Mouse (Mus musculus): ENCODE measurements around the gene Rnf157. TPM values are rescaled to one million over a fixed set of nuclear protein-coding genes. Genes with fewer than 3 reads are reported as not detected.

Rnf157 gene
- 199 TPM in 1 of 2 replicates, not detected in the other for polyA plus RNA-seq (2012; ENCODE audit: insufficient read depth, insufficient read length, low replicate concordance, missing spikeins)

DNA sequence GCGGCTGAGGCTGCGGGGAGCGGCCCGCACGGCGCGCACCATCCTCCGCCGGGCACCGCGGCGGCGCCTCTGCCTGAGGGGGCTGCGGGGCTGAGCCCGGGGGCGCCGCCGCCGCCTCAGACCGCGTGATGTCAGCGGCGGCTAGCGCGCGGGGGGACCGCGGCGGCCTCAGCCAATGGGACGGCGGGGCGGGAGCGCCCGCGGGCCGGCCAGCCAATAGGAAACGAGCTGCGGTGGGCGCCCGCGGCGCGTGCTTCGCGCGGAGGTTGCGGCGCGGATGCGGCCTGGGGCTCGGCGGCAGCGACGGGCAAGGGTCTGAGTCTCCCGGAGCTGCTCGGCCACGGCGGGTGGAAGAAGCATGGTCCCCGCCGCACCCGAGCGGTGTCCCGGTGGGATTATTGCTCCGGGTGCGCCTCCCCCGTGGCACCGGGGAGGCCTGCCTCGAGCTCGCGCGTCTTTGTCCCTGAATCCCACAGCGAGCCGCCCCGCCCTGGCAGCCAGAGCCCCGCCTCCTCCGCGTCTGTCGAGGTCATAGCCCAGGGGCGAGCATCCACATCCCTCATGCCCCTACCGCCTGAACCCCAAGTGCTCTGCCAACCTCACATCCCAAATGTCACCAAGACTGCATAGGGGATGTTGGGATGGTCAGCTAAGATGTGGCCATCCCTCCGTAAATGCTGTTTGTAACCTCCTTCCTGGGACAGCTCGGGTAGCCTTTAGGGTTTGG, at the start of gene Rnf157:
Gene Rnf157, minus strand, starts transcription at position 129 of the 727 bp plus-strand sequence.
- H3K27ac ChIP-seq (ENCODE audit: insufficient read depth, low read depth, low read length): peak within 1 kb of the TSS; percentile 98
- TF ChIP-seq POLR2A (IDR thresholded peaks at IDR 0.05; ENCODE audit: insufficient read depth, low read depth, low read length): peak; percentile 91
- TF ChIP-seq CTCF (IDR thresholded peaks at IDR 0.05; ENCODE audit: insufficient read depth, low read depth, low read length): no peak
- H3K4me1 ChIP-seq (ENCODE audit: control insufficient read depth, insufficient read depth, low read length): peaks cover 10% of the 10 kb centered on the region
- under 1% methylated on average over 81 of the region's 82 CpGs for WGBS
- H3K4me3 ChIP-seq (ENCODE audit: insufficient read depth, low read depth, low read length): peak within 1 kb of the TSS; percentile 92

DNA sequence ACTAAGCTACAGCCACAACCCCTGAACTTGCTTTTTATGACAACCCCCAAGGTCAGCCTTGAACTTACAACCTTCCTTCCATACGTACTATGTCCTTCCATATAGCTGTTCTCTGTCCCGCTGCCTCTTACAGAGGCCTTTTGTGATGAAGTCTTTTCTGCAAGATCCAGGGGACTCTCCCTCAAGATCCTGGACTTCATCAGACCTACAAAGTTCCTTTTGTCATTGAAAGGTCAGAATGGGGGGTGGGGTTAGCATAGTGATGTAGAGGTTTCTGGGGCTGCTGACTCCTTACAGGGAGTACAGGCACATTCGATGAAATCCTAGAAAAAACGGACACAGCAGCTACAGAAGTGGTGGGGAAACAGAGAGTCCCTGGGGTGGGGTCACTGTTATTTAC, 47.0 kb upstream of the Rnf157 start:
- H3K4me1 ChIP-seq (ENCODE audit: control insufficient read depth, insufficient read depth, low read length): peaks cover 8% of the 10 kb centered on the region
- no peak overlapping the region for H3K27ac ChIP-seq (ENCODE audit: insufficient read depth, low read depth, low read length)
- no peak for TF ChIP-seq POLR2A (IDR thresholded peaks at IDR 0.05; ENCODE audit: insufficient read depth, low read depth, low read length)
- no peak for TF ChIP-seq CTCF (IDR thresholded peaks at IDR 0.05; ENCODE audit: insufficient read depth, low read depth, low read length)
- no peak overlapping the region for H3K4me3 ChIP-seq (ENCODE audit: insufficient read depth, low read depth, low read length)
- WGBS: 51% methylated on average over 4 of the region's 4 CpGs

GRCm38 (mm10) chr11:116456234-116456633, 43.4 kb upstream of the Rnf157 start:
- no peak overlapping the region for H3K27ac ChIP-seq (ENCODE audit: insufficient read depth, low read depth, low read length)
- no peak overlapping the region for H3K4me3 ChIP-seq (ENCODE audit: insufficient read depth, low read depth, low read length)
- WGBS: 91% methylated on average over 8 of the region's 8 CpGs
- TF ChIP-seq POLR2A (IDR thresholded peaks at IDR 0.05; ENCODE audit: insufficient read depth, low read depth, low read length) (no peak), CTCF (IDR thresholded peaks at IDR 0.05; ENCODE audit: insufficient read depth, low read depth, low read length) (no peak)
- no peaks in the 10 kb centered on the region for H3K4me1 ChIP-seq (ENCODE audit: control insufficient read depth, insufficient read depth, low read length)

DNA sequence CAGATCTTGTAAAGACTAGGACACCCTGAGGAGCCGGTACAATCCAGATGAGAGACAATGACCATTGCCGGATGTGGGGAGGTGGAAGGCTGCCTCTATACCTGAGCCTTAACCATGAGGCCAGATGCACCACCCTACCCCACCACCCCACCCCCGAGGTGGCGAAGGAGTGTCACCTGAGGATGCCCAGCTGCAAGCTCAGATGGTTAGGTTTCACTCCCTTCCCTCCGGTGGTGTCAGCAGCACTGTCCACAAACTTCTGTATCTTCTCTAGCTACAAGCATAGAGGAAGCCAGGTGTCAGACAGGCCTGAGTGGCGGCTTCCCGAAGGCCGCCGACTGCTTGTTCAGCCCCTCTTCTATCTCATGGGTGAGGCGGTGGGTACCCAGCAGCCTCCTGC, 41.1 kb upstream of the Rnf157 start:
- no peak overlapping the region for H3K27ac ChIP-seq (ENCODE audit: insufficient read depth, low read depth, low read length)
- H3K4me1 ChIP-seq (ENCODE audit: control insufficient read depth, insufficient read depth, low read length): no peaks in the 10 kb centered on the region
- WGBS: 92% methylated on average over 10 of the region's 10 CpGs
- H3K4me3 ChIP-seq (ENCODE audit: insufficient read depth, low read depth, low read length): no peak overlapping the region
- TF ChIP-seq POLR2A (IDR thresholded peaks at IDR 0.05; ENCODE audit: insufficient read depth, low read depth, low read length): no peak
- no peak for TF ChIP-seq CTCF (IDR thresholded peaks at IDR 0.05; ENCODE audit: insufficient read depth, low read depth, low read length)

GRCm38 (mm10) chr11:116449341-116449740, 36.5 kb upstream of the Rnf157 start:
- H3K4me1 ChIP-seq (ENCODE audit: control insufficient read depth, insufficient read depth, low read length): peaks cover 14% of the 10 kb centered on the region
- H3K4me3 ChIP-seq (ENCODE audit: insufficient read depth, low read depth, low read length): no peak overlapping the region
- TF ChIP-seq POLR2A (IDR thresholded peaks at IDR 0.05; ENCODE audit: insufficient read depth, low read depth, low read length): no peak
- no peak for TF ChIP-seq CTCF (IDR thresholded peaks at IDR 0.05; ENCODE audit: insufficient read depth, low read depth, low read length)
- 93% methylated on average over 3 of the region's 3 CpGs for WGBS
- no peak overlapping the region for H3K27ac ChIP-seq (ENCODE audit: insufficient read depth, low read depth, low read length)

DNA sequence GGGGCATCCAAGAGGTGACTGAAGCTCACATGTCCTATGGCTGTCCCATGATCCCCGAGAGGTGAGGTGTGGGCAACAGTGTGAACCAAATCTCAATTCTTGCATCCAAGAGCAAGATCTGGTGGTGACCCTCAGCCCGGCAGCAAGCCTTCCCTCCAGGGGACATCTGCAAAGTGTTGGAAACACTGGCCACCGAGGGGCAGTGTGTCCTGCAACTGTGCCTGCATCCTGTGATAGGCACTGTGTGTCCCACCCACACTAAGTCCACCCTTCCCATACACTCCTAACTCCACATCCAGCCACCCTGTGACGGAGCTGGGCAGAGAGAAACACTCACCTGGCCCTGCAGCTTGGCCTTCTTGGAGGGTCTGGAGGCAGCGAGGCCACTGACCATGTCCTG, 35.0 kb upstream of the Rnf157 start:
- no peak overlapping the region for H3K4me3 ChIP-seq (ENCODE audit: insufficient read depth, low read depth, low read length)
- 76% methylated on average over 5 of the region's 5 CpGs for WGBS
- H3K4me1 ChIP-seq (ENCODE audit: control insufficient read depth, insufficient read depth, low read length): peaks cover 14% of the 10 kb centered on the region
- H3K27ac ChIP-seq (ENCODE audit: insufficient read depth, low read depth, low read length): no peak overlapping the region
- TF ChIP-seq CTCF (IDR thresholded peaks at IDR 0.05; ENCODE audit: insufficient read depth, low read depth, low read length) (no peak), POLR2A (IDR thresholded peaks at IDR 0.05; ENCODE audit: insufficient read depth, low read depth, low read length) (no peak)

DNA sequence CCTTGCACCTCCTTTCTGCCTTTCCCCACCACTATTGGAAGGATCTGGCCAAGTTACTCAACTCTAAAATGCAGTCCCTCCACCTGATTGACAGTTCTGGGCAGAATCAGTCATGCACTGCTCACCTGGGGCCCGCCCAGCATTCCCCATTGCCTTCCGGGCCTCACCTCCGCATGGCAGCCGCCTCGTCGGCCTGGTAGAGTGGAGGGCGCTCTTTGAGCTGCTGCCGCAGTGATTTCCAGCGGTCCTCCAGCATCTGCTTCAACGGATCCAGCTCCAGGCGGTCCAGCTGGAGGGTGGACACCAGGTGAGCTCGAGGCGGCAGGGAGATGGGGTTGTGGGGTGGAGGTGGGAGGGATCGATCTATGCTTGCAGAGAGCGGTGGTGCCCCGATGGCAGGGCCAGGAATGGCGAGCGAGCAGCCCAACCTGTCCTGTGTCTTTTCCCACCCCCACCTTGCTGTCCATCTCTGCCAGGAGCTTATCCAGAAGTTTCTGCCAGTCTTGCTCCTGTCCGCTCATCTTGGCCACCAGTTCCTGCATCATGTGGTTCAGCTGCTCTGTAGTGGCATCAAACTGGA, 33.6 kb upstream of the Rnf157 start:
- Histone ChIP-seq H3K4me1 (ENCODE audit: control insufficient read depth, insufficient read depth, low read length) (peaks cover 14% of the 10 kb centered on the region), H3K27ac (ENCODE audit: insufficient read depth, low read depth, low read length) (no peak overlapping the region), H3K4me3 (ENCODE audit: insufficient read depth, low read depth, low read length) (no peak overlapping the region)
- no peak for TF ChIP-seq POLR2A (IDR thresholded peaks at IDR 0.05; ENCODE audit: insufficient read depth, low read depth, low read length)
- whole genome bisulfite sequencing: 15% methylated on average over 19 of the region's 19 CpGs

DNA sequence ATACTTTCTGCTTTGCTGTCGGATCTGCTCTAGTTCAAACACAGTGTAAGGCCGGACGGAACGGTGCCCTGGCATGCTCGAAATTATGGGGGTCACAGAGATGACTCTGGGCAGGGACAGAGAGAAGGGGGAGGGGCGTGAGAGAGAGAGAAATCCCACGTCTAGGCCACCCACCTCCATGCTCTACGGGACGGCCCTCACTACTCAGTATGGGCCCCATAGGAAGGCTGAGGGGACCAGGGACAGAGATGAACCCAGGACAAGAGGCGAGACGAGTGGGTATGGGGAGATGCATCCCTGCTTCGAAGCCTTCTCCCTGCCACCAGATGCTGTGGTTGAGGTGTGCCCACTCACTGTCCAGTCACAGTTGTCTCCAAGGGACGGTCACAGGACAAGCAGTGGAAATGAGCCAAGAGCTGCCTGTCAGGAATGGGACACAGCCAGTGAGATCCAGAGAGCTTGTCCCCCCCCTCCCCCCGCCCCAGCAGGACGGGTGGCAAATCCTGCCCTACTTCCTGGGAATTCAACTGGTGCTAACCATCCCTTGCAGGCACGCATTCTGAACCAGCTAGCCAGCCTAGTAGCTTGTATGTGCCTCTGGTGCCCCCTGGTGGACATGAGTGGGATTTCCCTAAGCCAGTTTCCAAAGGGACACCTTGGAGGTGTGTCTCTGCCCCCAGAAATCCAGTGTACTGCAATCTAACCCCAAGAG, 32.9 kb upstream of the Rnf157 start:
- Histone ChIP-seq H3K4me1 (ENCODE audit: control insufficient read depth, insufficient read depth, low read length) (peaks cover 14% of the 10 kb centered on the region), H3K27ac (ENCODE audit: insufficient read depth, low read depth, low read length) (no peak overlapping the region), H3K4me3 (ENCODE audit: insufficient read depth, low read depth, low read length) (no peak overlapping the region)
- peak; percentile 58 for TF ChIP-seq CTCF (IDR thresholded peaks at IDR 0.05; ENCODE audit: insufficient read depth, low read depth, low read length)
- no peak for TF ChIP-seq POLR2A (IDR thresholded peaks at IDR 0.05; ENCODE audit: insufficient read depth, low read depth, low read length)
- WGBS: 40% methylated on average over 16 of the region's 16 CpGs

DNA sequence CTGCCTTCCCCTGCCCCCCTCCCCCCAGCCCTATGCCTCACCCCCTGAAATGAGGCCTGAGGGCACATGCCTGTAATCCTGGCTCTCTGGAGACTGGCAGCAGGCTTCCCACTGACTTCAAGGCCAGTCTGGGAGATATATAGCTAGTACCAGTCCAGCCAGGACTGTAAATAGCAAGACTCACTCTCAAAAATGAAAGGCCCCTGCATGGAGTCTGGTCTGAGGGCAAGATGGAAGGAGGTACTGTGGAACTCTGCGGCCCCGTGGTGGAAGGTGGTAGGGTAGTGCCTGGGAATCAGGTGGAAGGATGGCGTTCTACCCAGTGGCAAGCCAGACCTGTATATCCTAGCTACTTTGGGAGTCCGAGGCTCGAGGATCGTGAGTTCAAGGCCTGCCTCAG, 31.1 kb upstream of the Rnf157 start:
- 88% methylated on average over 6 of the region's 6 CpGs for WGBS
- H3K27ac ChIP-seq (ENCODE audit: insufficient read depth, low read depth, low read length): no peak overlapping the region
- H3K4me1 ChIP-seq (ENCODE audit: control insufficient read depth, insufficient read depth, low read length): peaks cover 14% of the 10 kb centered on the region
- TF ChIP-seq CTCF (IDR thresholded peaks at IDR 0.05; ENCODE audit: insufficient read depth, low read depth, low read length) (no peak), POLR2A (IDR thresholded peaks at IDR 0.05; ENCODE audit: insufficient read depth, low read depth, low read length) (no peak)
- H3K4me3 ChIP-seq (ENCODE audit: insufficient read depth, low read depth, low read length): no peak overlapping the region

All from olfactory bulb, adult 2 months (tissue).